Mouse (Mus musculus) gastrocnemius, postnatal 10 days (tissue): ENCODE results near the gene Fgf13. TPM values are rescaled to one million over a fixed set of nuclear protein-coding genes. Genes with fewer than 3 reads are reported as not detected.

Experiments used
- DNase-seq: peaks from one replicate; pipeline ENCODE4 v3.0.0; 2021; ENCODE audit warnings: mixed read lengths
- long read RNA-seq, 2 experiments: library from polyadenylated mRNA; stranded (forward); transcript quantifications; one replicate each; pipeline ENCODE4 v2.0.0; 2021
- total RNA-seq, 2 experiments: library from RNA; stranded (reverse); gene quantifications; 2 replicates each; pipeline ENCODE4 v1.2.3; 2021

The Fgf13 gene
- 10 to 100 TPM; 48.6 to 53.8 TPM for total RNA-seq
- long read RNA-seq, experiment 1, partial matches to known transcripts: 0 of 4 reads
- long read RNA-seq, experiment 1, other reads (novel, unspliced or antisense): 2 of 4 reads
- long read RNA-seq, experiment 2, partial matches to known transcripts: 1 of 2 reads
- long read RNA-seq, experiment 2, other reads (novel, unspliced or antisense): 1 of 2 reads

DNA sequence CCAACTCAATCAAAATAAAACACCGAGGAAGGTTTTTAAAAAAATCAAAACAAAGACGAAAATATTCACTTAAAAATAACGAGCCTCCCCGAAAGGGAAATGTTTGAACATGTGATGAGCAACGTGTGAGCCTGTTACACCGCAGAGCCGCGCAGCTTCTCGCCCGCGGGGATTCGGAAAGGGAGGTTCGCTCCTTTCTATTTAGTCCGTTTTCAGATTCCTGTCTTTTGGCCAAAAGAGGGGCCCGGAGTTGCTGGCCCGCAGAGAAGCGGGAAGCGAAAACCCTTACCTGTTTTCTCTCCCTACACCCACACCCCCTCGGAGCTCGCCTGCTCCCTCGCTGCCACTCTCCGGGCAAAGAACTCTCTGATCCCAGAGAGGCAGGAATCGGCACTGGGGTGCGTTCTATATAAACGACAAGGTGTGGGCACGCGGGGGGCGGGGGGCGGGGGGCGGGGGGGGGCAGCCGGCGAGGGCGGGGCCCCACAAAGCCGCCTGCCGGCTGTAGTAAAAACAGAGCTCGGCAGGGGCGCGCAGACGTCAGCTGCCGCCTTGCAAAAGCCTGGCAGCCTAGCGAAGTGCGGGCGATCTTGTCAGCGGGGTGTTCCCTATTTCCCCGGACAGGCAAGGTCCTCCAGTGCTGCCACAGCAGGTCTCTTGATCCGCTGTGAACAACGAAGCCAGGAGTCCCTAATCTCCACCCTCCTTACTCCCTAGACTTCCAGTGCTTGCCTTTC, at the start of gene Fgf13:
TSS of gene Fgf13 (minus strand) at position 377 of the 737 bp plus-strand sequence.
- DNase-seq: peak; percentile 17

GRCm38 (mm10) chrX:59606535-59606934, 38.7 kb upstream of the Fgf13 start:
- DNase-seq: no peak

GRCm38 (mm10) chrX:59589050-59589449, 21.2 kb upstream of the Fgf13 start:
- no peak for DNase-seq

DNA sequence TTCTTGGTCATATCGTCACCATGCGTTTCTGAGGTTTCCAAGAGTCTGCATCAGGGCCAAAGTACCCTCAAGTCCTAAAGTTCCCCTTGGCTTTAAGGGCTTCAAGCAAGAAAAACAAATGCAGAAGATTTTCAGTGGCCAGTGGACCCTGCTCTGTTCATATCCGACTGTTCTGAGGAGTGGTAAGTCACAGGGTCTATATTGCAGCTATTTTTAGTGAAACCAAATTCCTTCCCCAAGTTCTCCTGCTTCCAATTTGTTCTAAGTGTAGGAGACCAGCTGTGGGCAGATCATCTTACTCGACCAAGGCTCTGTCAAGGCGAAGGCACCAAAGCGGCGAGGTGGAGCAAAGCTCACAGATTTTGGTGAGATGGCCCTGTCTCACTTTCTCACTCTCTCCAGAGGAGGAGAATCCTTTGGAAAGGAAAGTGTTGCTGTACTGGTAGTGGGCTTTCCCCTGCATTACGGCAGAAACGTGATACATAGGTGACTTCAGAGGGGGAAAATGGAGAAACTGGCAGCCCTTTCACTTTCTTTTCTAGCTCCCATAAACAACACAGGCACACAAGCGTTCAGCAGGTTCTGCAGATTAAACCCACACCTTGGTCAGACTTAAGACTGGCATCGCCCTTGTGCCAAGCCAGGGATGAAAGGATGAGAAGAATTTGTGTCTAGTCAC, 17.8 kb upstream of the Fgf13 start:
- DNase-seq: no peak

- no peak for DNase-seq
Measured at GRCm38 (mm10) chrX:59584034-59584433, 16.2 kb upstream of the Fgf13 start.

DNA sequence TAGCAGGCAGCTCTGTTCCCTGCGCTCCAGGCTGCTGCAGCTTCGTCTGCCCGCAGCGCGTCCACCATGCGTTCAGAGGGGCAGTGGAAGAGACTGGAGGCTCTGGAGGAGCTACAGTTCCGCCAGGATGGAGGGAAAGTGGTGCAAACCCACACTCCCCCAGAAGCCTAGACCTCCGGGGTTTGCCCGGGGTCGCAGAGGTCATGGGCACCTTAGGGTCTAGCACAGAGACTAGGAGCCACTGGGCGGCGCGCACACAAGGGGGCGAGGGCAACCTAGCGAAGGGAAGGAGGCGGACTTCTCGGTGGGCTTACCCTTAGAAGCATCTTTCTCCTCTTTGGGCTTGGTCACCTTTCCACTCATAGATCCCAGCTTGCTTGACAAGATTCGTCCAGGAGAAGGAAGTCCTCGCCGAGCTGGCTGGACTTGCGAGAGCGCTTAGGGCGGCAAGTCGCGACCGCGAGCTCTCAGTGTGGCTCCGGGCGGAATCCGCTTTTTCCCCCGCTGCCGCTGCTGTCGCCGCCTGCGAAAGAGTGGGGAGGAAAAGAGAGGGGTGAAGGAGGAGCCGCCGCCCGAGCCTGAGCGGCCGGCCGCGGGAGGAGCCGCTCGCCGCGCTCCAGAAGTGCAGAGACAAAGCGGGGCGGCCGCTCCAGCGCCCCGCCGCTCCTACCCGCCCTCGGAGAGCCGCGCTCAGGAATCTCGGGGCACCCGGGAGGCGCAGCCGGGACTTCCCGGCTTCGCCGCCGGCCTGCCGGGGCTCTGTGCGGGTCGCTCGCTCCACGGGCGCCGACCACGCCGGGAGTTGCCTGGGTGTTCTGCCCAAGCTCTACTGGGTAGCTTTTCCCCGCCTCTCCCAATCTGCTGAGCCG, 811 bp downstream of the Fgf13 start:
- peak; percentile 39 for DNase-seq

- DNase-seq: no peak
Measured at GRCm38 (mm10) chrX:59566017-59566679, 1.7 kb downstream of the Fgf13 start.

DNA sequence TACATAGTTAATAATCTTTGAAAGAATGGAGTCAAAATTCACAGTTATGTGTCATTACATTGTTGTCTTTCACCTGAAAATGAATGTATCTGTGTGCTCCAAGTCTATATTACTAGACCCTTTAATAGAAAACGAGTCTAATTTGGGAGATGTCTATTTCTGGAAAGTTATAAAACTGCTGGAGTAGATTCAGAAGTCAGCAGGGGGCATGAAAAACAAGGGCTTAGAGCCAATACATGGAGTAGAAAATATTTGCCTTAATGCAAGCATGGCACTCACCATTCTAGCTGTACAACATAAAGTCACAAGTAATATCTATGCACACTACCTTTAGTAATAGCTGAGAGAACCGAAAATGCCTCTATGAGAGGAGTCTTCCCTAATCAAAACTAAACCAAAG, 19.9 kb downstream of the Fgf13 start:
- no peak for DNase-seq

GRCm38 (mm10) chrX:59508273-59508672, 59.6 kb downstream of the Fgf13 start:
- DNase-seq: no peak

DNA sequence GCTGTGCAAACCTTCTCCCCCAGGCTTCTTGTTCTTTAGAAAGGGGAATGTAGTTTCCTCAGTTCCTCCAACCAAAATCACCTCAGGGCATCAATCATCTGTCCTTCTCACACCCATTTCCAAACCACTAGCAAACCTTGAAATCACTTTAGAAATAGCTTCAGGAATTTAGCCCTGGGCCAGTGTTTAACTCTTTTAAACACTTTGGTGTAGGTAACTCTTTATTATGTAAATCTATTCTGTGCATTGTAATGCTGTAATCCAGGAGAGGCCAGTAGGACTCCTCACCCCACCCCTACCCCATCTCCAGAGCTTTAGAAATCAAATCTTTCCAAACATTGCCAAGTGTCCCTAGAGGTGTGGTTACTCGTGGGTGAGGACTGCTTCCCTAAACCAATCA, 74.5 kb downstream of the Fgf13 start:
- DNase-seq: no peak

DNA sequence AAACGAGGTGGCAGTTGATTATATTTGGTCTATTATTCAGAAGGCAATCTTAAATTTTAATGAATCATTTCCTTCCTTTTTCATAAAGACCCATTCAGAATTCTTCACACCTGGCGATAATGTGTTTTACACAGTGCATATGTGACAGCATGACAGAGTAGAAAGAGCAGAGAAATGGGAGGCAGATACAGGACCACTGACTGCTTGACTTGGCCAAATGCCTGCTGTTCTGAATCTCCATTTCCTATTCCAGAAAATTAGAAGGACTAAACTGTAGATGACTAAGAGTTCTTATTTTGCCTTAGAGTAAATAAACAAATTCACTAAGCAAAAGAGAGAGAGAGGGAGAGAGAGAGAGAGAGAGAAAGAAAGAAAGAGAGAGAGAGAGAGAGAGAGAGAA, 82.4 kb downstream of the Fgf13 start:
- DNase-seq: no peak

GRCm38 (mm10) chrX:59402596-59403285, 165.1 kb downstream of the Fgf13 start:
- no peak for DNase-seq

DNA sequence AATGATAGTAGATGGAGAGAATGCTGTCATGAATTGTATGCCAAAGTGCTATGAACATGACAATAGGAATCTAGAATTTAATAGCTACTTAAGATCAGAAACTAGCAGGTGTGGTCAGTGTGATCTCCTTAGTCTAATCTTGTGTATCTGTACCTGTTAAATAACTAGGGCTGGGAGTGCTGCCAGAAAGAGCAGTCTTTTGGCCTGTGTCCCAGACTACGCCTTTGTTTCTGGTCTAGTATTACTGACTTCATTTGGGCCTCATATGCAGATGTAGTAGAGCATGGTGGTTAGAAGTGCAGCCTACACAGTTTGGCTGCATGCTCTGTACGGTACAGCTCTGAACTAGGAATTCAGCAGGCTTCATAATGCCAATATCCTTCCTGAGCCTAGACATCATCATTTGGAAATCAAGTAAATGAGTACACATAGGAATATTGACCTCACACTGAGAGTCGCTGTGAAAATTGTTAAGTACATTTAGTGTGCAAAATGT, 276.9 kb downstream of the Fgf13 start:
- no peak for DNase-seq

- DNase-seq: no peak
Measured at GRCm38 (mm10) chrX:59251576-59251975, 316.3 kb downstream of the Fgf13 start.

- DNase-seq: no peak
Measured at GRCm38 (mm10) chrX:59243752-59244151, 324.1 kb downstream of the Fgf13 start.

- DNase-seq: no peak
Measured at GRCm38 (mm10) chrX:59243176-59243575, 324.7 kb downstream of the Fgf13 start.

GRCm38 (mm10) chrX:59241460-59241747, 326.5 kb downstream of the Fgf13 start:
- DNase-seq: no peak

DNA sequence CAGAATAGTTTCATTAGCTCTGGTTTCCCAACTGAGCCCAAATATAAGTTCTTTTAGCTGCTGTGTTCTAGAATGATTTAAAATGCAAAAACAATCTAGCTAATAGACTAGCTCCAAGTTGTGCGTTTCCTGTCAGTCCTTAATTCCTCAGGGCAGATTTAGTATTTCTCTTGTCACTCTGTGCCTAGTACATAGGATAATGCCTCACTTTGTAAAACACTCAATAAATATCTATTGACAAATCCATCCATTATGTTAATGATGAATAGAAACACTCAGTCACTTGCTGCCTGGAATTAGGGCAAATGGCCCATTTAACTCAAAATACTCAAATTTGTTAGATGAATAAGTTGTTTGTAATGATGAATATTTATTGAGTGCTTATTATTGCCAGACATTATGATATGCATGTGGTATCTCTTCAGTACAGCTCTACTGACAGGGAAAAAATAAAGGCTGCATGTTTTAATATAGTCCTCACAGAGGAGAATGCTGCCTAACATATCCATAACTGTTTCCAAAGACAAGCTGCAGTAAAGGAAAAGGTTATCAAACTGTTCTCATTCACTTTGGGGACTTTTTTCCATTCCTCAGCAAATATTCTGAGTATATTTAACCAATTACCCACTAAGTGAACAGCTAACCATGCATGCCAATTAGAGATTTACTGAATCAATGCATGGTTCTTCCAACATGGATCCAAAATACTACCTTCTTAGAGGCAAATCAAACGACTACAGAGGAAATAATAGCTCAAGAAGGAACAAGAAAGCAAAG, 327.0 kb downstream of the Fgf13 start:
- no peak for DNase-seq

- DNase-seq: no peak
Measured at GRCm38 (mm10) chrX:59220675-59221074, 347.2 kb downstream of the Fgf13 start.

GRCm38 (mm10) chrX:59201146-59201545, 366.7 kb downstream of the Fgf13 start:
- no peak for DNase-seq

DNA sequence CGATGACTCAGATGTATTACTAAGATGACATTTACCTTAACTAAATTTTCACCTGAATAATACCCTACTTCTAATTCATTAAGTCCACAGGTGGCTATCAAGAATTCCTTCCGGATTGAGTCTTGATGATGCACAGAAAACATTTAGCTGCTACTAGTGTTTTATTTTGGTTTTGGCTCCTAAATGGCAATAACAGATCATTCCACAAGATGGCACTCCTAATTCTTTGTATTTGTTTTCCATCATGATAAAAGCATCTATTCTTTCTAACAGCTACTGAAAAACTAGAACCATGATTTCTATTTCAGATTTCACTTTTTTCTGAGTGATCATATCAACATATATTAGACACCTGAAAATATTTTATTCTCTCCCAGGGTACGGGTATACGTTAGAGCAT, 373.7 kb downstream of the Fgf13 start:
- no peak for DNase-seq
